Mouse (Mus musculus): ENCODE data around the gene Acad11. TPM values are rescaled to one million over a fixed set of nuclear protein-coding genes. Genes with fewer than 3 reads are reported as not detected.
A peak's percentile ranks its signal among the peaks of the same experiment; 100 is the strongest.

Gene Acad11
- polyA plus RNA-seq, 1 experiment from 2014 or later: 17.6 TPM

DNA sequence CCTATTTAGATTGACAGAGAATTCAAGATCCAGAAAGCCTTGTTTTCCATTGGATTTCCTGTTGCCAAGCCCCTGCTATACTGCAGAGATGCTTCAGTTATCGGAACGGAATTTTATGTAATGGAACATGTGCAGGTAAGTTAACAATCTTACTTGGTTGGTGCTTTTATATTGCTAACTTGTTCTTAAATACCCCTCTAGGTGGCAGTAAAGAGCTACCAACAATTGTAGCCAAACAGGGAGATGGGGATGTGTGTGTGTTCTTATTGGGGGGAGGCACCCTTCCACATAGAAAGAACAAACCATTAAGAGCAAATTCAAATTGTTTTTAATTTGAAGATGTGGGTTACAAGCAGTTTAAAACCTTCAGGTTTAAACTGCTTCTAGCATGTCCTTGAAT lies 12.6 kb downstream of the Acad11 start:
- Histone ChIP-seq H3K27me3 (ENCODE audit: insufficient read depth, low read length) (no peaks in the 10 kb centered on the region), H3K36me3 (ENCODE audit: insufficient read depth, low read length) (no peaks in the 10 kb centered on the region), H3K27ac (no peak overlapping the region), H3K9me3 (replicated peaks; ENCODE audit: low read length) (no peaks in the 10 kb centered on the region), H3K4me1 (replicated peaks; ENCODE audit: insufficient read depth, low read length) (no peaks in the 10 kb centered on the region), H3K4me3 (replicated peaks; ENCODE audit: low read depth, low read length) (no peak overlapping the region), H3K4me2 (ENCODE audit: low read length) (no peak overlapping the region), H3K9ac (ENCODE audit: low read depth, low read length) (no peak overlapping the region)
- DNase-seq (ENCODE audit: low spot score) (peak; percentile 32), ATAC-seq (replicated peaks; ENCODE audit: low FRiP score, low read depth) (no peak)
- peak; percentile 71 for TF ChIP-seq CTCF (IDR thresholded peaks at IDR 0.05; ENCODE audit: low read depth)
- WGBS: 60% methylated on average over 2 of the region's 2 CpGs

DNA sequence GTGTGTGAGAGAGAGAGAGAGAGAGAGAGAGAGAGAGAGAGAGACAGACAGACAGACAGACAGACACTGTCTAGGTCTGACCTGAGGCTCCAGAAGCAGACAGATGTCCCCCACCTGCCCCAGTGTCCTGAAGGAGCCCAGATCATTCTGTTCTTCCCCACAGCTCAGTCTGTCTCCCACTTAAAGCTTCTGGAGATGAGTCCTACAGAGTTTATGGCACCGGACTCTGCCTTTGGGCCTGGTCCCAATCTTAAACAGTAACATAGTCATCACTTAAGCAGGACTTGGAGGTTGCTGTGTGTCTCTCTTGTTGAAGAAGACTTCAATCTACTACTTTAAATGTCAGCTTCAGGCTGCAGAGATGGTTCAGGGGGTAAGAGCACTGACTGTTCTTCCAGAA lies 15.6 kb downstream of the Acad11 start:
- Histone ChIP-seq H3K36me3 (ENCODE audit: insufficient read depth, low read length) (no peaks in the 10 kb centered on the region), H3K9ac (ENCODE audit: low read depth, low read length) (no peak overlapping the region), H3K4me3 (replicated peaks; ENCODE audit: low read depth, low read length) (no peak overlapping the region), H3K9me3 (replicated peaks; ENCODE audit: low read length) (no peaks in the 10 kb centered on the region), H3K27me3 (ENCODE audit: insufficient read depth, low read length) (no peaks in the 10 kb centered on the region), H3K4me1 (replicated peaks; ENCODE audit: insufficient read depth, low read length) (no peaks in the 10 kb centered on the region), H3K4me2 (ENCODE audit: low read length) (no peak overlapping the region), H3K27ac (no peak overlapping the region)
- WGBS: 100% methylated on average over 1 of the region's 1 CpGs
- no peak for ATAC-seq (replicated peaks; ENCODE audit: low FRiP score, low read depth)
- no peak for TF ChIP-seq CTCF (IDR thresholded peaks at IDR 0.05; ENCODE audit: low read depth)
- no peak for DNase-seq (ENCODE audit: low spot score)

DNA sequence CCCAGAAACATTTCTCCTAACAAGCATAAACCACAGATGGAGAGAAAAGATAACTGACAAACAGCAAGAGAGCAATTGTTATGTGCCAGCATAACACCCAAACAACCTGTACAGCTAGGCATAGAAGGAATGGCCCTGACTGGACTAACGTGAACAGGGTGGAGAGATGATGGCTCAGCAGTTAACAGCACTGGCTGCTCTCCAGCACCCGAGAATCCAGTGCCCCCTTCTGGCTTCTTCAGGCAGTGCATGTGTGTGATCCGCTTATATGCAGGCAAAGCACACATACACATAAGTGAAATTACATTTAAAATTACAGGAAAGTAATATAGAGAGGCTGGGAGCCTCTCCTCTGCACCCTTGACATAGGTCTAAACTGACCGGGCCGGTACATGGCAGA lies 16.2 kb downstream of the Acad11 start:
- TF ChIP-seq CTCF (IDR thresholded peaks at IDR 0.05; ENCODE audit: low read depth): peak; percentile 66

DNA sequence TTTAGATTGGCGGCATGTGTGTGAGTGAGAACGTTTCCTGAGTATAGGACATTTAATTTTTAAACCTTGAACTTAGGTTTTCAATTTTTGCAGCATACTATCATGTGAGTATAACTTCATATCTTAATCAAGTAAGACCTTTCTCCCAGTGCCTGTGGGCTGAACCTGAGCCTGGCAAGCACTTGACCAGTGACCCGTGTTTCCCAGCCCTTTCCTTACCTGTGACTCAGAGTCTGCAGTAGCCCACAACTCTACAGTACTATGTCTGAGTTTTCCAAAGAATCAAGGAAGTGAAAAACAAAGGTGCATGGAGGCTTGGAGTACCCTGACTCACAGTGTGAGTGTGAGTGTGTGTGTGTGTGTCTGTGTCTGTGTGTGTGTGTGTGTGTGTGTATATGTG lies 16.9 kb downstream of the Acad11 start:
- no peak for TF ChIP-seq CTCF (IDR thresholded peaks at IDR 0.05; ENCODE audit: low read depth)
- Histone ChIP-seq H3K9me3 (replicated peaks; ENCODE audit: low read length) (no peaks in the 10 kb centered on the region), H3K9ac (ENCODE audit: low read depth, low read length) (no peak overlapping the region), H3K27ac (no peak overlapping the region), H3K36me3 (ENCODE audit: insufficient read depth, low read length) (no peaks in the 10 kb centered on the region), H3K27me3 (ENCODE audit: insufficient read depth, low read length) (no peaks in the 10 kb centered on the region), H3K4me1 (replicated peaks; ENCODE audit: insufficient read depth, low read length) (no peaks in the 10 kb centered on the region), H3K4me2 (ENCODE audit: low read length) (no peak overlapping the region), H3K4me3 (replicated peaks; ENCODE audit: low read depth, low read length) (no peak overlapping the region)
- ATAC-seq (replicated peaks; ENCODE audit: low FRiP score, low read depth) (no peak), DNase-seq (ENCODE audit: low spot score) (no peak)
- 68% methylated on average over 3 of the region's 3 CpGs for WGBS

More for the DNA sequence above, 16.2 kb downstream of the Acad11 start:
- no peak; the same call in 1 of the 2 replicates for ATAC-seq (replicated peaks; ENCODE audit: low FRiP score, low read depth)
- DNase-seq (ENCODE audit: low spot score): peak; percentile 50
- Histone ChIP-seq H3K4me2 (ENCODE audit: low read length) (no peak overlapping the region), H3K4me1 (replicated peaks; ENCODE audit: insufficient read depth, low read length) (no peaks in the 10 kb centered on the region), H3K9ac (ENCODE audit: low read depth, low read length) (no peak overlapping the region), H3K9me3 (replicated peaks; ENCODE audit: low read length) (no peaks in the 10 kb centered on the region), H3K27me3 (ENCODE audit: insufficient read depth, low read length) (no peaks in the 10 kb centered on the region), H3K4me3 (replicated peaks; ENCODE audit: low read depth, low read length) (no peak overlapping the region), H3K36me3 (ENCODE audit: insufficient read depth, low read length) (no peaks in the 10 kb centered on the region), H3K27ac (no peak overlapping the region)
- WGBS: 43% methylated on average over 5 of the region's 5 CpGs

DNA sequence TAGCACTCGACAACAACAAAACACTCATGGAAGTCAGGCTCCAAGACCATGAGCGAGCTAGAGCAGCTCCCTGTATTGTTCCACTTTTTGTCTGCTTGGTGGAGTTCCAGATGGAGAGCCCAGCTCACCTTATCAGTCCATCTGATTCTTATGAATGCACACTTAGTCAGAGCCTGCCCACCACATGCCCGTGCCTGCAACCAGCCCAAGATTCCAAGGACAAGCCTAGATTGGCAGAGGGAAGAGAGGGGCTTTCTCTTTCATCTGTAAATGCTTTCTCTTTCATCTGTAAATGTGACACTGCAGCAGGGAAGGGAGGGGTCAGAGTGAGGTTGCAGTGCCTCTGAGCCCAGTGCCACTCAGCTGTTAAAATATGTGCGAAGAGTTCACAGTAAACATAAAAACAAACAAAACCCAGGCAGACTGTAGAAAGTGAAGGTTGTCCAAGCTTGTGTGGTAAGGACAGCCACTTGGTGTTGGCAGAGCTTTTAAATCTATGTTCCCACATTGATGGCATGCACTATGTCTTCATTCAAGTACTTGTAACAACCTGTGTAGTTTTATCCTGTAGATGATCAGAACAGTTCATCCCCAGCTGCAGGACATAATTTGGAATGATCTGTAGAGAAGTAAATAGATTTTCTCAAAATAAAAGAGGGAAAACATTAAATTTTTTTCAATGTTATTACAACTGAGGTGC lies 22.7 kb downstream of the Acad11 start:
- WGBS: 51% methylated on average over 4 of the region's 4 CpGs
- Histone ChIP-seq H3K9ac (ENCODE audit: low read depth, low read length) (no peak overlapping the region), H3K4me1 (replicated peaks; ENCODE audit: insufficient read depth, low read length) (no peaks in the 10 kb centered on the region), H3K36me3 (ENCODE audit: insufficient read depth, low read length) (0 out of 2 replicates have a peak, but pooled peaks cover 3% of the 10 kb centered on the region), H3K4me3 (replicated peaks; ENCODE audit: low read depth, low read length) (no peak overlapping the region), H3K27me3 (ENCODE audit: insufficient read depth, low read length) (no peaks in the 10 kb centered on the region), H3K27ac (no peak overlapping the region), H3K9me3 (replicated peaks; ENCODE audit: low read length) (no peaks in the 10 kb centered on the region), H3K4me2 (ENCODE audit: low read length) (no peak overlapping the region)
- no peak for DNase-seq (ENCODE audit: low spot score)
- ATAC-seq (replicated peaks; ENCODE audit: low FRiP score, low read depth): no peak
- no peak for TF ChIP-seq CTCF (IDR thresholded peaks at IDR 0.05; ENCODE audit: low read depth)

DNA sequence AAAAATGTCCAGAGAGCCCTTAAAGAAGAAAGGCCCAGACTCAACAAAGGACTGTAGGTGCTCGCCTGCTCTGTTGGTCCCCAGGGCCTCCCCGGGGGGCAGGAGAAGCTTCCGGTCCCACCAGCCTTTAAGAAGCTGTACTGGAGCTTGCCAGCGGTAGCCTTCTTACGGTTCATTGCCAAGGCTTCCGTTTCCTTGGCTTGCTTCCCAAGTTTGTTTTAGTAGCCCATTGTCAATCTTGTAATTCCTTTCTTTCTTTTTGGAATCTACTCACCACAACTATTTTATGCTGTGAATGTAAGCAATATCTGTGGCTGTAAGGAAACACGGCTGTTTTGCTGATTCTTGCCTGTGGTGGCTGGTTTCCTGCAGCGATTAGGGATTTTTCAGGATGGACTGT lies 25.4 kb downstream of the Acad11 start:
- Histone ChIP-seq H3K27me3 (ENCODE audit: insufficient read depth, low read length) (no peaks in the 10 kb centered on the region), H3K27ac (peak overlapping the region; percentile 47), H3K36me3 (ENCODE audit: insufficient read depth, low read length) (0 out of 2 replicates have a peak, but pooled peaks cover 6% of the 10 kb centered on the region), H3K9ac (ENCODE audit: low read depth, low read length) (no peak overlapping the region), H3K4me1 (replicated peaks; ENCODE audit: insufficient read depth, low read length) (no peaks in the 10 kb centered on the region), H3K4me2 (ENCODE audit: low read length) (no peak overlapping the region), H3K9me3 (replicated peaks; ENCODE audit: low read length) (no peaks in the 10 kb centered on the region), H3K4me3 (replicated peaks; ENCODE audit: low read depth, low read length) (no peak overlapping the region)
- TF ChIP-seq CTCF (IDR thresholded peaks at IDR 0.05; ENCODE audit: low read depth): no peak
- 54% methylated on average over 8 of the region's 8 CpGs for WGBS
- DNase-seq (ENCODE audit: low spot score) (peak; percentile 59), ATAC-seq (replicated peaks; ENCODE audit: low FRiP score, low read depth) (no peak)

Data from kidney, postnatal 0 days (tissue).